Mouse (Mus musculus) E14TG2a.4 (cell line): Measurements from ENCODE around the gene Car12.

ENCODE experiments used
- CTCF ChIP-seq: conservative IDR thresholded peaks from 2 replicates; pipeline ENCODE4 v1.5.1; 2014; ENCODE audit warnings: low read length
- NANOG ChIP-seq: IDR thresholded peaks from 2 replicates; pipeline ENCODE4 v1.6.1; 2014; ENCODE audit warnings: borderline replicate concordance, low read length, mixed read lengths
- POU5F1 ChIP-seq: IDR thresholded peaks from 2 replicates; pipeline ENCODE4 v1.6.1; 2014; ENCODE audit warnings: low read length, borderline replicate concordance

GRCm38 (mm10) chr9:66716533-66716932 lies 3.0 kb downstream of the Car12 start:
- TF ChIP-seq CTCF (no peak), POU5F1 (no peak), NANOG (no peak)
